Mouse (Mus musculus): Measurements from ENCODE around the gene Zcchc24. TPM values are rescaled to one million over a fixed set of nuclear protein-coding genes. Genes with fewer than 3 reads are reported as not detected.

Zcchc24 gene
- total RNA-seq, 2 experiments from 2014 or later = 47.0 TPM

DNA sequence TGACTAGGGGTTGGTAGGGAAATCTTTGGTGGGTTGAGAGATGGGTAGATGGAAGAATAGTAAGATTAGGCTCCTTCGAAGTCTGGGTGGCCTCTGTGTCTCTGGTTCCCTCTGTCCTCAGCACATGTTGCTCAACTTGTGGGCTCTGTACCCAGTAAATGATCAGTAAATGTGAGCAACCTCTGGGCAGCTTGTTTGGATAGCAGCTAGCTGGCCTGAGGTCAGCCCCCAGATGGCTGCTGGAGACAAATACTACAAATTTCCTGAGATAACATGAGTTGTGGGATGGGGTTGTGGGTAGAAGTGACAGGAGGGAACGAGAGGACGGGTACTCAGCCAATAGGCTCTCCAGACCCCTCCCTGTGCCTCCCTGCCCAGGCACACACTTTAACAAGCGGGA lies 4.2 kb upstream of the Zcchc24 start:
- Histone ChIP-seq H3K4me3 (no peak overlapping the region), H3K27ac (no peak overlapping the region)
- DNase-seq (ENCODE audit: extremely low spot score in 1 of 2, low spot score in 2 of 2) = no peak
- no peak for TF ChIP-seq CTCF (IDR thresholded peaks at IDR 0.05)
- intact Hi-C loops (cut with DNase I) = no loop called here

DNA sequence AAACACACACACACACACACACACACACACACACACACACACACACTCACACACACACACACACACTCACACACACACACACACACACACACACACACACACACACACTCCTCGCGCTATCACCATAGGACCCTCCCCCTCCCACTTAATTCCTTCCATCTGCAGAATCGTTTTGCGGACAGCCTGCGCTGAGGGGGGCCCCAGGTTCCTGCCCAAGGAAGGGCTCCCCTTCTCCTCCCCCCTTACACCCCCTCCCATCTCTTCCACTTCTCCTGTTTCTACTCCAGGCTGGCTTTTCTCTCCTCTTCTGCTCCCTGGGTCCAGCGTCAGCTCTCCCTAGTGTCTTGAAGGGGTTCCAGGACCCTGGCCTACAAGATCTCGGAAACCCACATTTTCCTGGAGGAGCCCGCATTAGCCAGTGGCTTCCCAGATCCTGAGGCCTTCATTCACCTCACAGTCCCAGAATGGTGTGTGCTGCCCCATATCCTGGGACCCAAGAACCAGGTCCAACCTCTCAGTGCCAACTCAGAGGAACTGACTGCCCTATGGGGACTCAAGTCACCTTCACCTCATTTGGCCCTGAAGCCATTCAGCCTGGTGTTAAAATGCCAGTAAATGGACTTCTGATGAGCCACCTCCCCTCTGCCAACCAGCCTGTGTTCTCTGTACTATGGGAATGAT lies 927 bp upstream of the Zcchc24 start:
- no peak overlapping the region for H3K4me3 ChIP-seq
- no peak for TF ChIP-seq CTCF (IDR thresholded peaks at IDR 0.05)
- intact Hi-C loops (cut with DNase I) = loop anchor here (5.0 kb wide), 1 partner anchor 42 kb away; no protein-coding TSS in a partner anchor
- H3K27ac ChIP-seq = no peak overlapping the region
- DNase-seq (ENCODE audit: extremely low spot score in 1 of 2, low spot score in 2 of 2) = no peak

DNA sequence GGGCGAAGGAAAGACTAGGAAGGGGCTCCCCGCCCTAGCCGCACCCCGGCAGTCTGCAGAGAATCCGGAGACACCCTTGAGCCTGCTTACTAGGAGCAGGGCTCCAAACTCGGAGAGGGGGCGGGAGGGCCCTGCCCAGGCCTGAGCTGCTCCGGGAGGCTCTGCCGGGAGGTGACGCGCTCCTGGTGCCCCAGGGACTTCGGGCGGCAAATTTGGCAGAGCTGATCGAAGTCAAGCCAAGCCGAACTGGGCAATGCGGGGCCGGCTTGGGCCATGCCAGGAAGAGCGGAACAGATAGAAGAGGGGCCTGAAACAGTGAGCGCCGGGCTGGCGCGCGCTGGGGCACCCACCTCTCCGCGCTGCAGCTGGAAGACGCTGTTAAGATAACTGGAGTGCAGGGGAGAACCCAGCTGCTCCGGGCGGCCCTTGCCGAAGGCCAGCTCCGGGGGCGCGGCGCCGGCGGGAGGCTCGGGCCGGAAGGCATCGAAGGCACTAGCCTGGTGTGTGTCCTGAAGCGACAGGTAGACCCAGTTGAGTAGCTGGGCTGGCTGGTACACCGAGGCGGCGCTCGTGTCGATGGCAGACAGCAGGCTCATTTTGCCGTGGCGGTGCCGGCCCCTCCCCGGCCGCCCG lies 462 bp downstream of the Zcchc24 start:
- TF ChIP-seq CTCF (IDR thresholded peaks at IDR 0.05) = no peak
- intact Hi-C loops (cut with DNase I) = loop anchor here (5.0 kb wide), 1 partner anchor 41 kb away; no protein-coding TSS in a partner anchor
- H3K4me3 ChIP-seq = peak overlapping the region; percentile 68
- H3K27ac ChIP-seq = peak overlapping the region; percentile 84
- DNase-seq (ENCODE audit: extremely low spot score in 1 of 2, low spot score in 2 of 2) = no peak

DNA sequence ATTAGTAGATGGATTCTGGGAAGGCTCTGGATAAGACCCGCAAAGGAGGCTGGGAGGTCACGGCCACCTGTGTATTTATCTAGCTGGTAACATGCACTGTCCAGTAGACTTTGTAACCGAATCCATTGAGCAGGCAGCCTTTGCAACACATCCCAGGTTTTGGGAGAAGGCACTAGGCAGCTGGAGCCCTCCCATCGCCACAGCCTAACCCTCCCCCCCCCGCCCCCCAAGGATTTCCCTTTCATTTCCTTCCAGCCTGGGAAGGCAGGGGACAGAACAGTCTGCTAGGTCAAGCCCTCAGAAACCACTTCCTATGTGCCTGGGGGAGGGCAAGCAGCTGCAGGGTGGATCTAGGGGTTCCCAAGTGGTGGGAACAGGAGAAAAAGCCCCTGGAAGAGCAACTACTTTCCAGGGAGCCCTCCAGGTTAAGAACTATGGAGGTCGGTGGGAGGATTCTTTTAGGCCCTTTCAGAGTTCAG lies 1.1 kb downstream of the Zcchc24 start:
- Histone ChIP-seq H3K27ac (peak overlapping the region; percentile 84), H3K4me3 (peak overlapping the region; percentile 68)
- DNase-seq (ENCODE audit: extremely low spot score in 1 of 2, low spot score in 2 of 2) = no peak
- TF ChIP-seq CTCF (IDR thresholded peaks at IDR 0.05) = no peak
- intact Hi-C loops (cut with DNase I) = loop anchor here (1.0 to 5.0 kb wide), 2 partner anchors 27 to 40 kb away; no protein-coding TSS in a partner anchor

DNA sequence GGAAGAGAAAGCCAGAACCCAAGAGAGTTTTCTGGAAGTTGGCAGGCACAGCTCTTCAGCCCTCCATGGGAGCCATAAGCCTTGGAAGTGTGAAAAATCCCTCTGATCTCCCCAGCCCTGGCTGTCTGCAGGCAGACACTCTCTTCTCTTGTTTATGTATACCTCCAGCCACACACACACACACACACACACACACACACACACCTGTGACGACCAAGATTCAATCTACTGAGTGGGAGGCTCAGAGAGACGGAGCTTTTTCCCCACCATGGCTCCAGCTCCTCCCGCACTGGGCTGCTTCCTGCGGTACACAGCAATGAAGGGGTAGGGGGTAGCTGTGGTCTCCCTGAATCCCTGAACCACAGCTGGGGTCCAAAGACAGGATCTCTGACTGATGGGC lies 2.4 kb downstream of the Zcchc24 start:
- intact Hi-C loops (cut with DNase I) = loop anchor here (5.0 kb wide), 1 partner anchor 39 kb away; no protein-coding TSS in a partner anchor
- TF ChIP-seq CTCF (IDR thresholded peaks at IDR 0.05) = no peak

DNA sequence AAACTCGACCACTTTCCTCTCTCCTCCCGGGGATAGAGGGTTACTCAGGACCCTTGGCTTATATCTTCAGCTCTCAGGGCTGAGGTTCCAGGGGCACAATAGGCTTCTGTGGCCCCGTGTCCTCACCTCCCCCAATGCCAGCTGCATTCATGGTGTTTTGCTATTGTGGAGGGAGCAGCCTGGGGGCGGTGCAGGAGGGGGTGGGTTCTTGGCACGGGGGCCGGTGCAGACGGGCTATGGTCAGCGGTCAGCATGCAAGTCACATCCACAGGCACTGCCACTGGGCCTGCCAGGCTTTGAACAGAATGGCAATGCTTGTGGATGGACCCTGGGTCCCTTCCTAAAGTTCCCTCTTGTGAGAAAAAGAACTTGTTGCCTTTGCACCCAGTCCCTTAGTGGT lies 2.9 kb downstream of the Zcchc24 start:
- intact Hi-C loops (cut with DNase I) = loop anchor here (5.0 kb wide), 1 partner anchor 39 kb away; no protein-coding TSS in a partner anchor
- Histone ChIP-seq H3K4me3 (no peak overlapping the region), H3K27ac (peak overlapping the region; percentile 84)
- TF ChIP-seq CTCF (IDR thresholded peaks at IDR 0.05) = no peak
- DNase-seq (ENCODE audit: extremely low spot score in 1 of 2, low spot score in 2 of 2) = peak; percentile 48 to 72

More for the DNA sequence above, 2.4 kb downstream of the Zcchc24 start:
- H3K27ac ChIP-seq = peak overlapping the region; percentile 84
- no peak for DNase-seq (ENCODE audit: extremely low spot score in 1 of 2, low spot score in 2 of 2)
- H3K4me3 ChIP-seq = peak overlapping the region; percentile 68

DNA sequence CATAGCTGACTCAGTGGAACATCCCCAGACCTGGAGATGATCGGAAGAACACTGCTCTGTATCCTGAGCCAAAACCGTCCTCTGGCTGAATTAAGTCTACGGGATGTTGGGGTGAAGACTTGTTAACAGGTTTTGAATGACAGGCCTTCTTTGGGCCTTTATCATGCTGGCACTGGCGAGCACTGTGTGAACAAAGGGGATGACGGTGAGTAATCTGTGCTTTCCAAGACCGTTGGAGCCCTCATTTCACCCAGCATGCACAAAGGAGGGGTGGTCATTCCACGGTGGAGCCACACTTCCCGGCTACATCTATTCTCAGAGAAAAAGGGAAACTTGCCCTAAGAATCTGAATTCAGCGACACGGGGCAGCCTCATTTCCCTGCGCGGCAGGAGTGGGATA lies 3.7 kb downstream of the Zcchc24 start:
- Histone ChIP-seq H3K4me3 (peak overlapping the region; percentile 16; the same call in 1 of the 2 replicates), H3K27ac (peak overlapping the region; percentile 78)
- intact Hi-C loops (cut with DNase I) = loop anchor here (5.0 kb wide), 1 partner anchor 38 kb away; no protein-coding TSS in a partner anchor
- TF ChIP-seq CTCF (IDR thresholded peaks at IDR 0.05) = no peak
- DNase-seq (ENCODE audit: extremely low spot score in 1 of 2, low spot score in 2 of 2) = no peak

DNA sequence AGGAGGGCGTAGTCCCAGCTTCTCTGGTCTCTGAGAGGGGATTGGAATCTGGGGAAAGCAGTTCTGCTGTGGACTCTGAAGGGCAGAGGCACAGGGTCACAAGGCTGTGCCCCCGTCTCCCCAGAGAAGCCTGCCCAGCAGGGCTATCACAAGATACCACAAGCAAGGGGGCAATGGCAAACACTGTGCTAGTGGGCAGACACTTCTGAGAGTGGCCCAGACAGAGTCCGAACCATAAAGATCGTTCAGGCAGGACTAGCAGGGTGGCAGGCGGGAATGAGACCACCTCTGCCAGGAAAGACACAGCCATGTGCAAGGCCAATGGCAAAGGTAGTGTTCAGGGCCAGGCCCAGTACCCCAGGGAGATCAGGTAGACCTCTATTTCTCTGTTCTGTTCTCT lies 7.7 kb downstream of the Zcchc24 start:
- no peak for DNase-seq (ENCODE audit: extremely low spot score in 1 of 2, low spot score in 2 of 2)
- intact Hi-C loops (cut with DNase I) = no loop called here
- TF ChIP-seq CTCF (IDR thresholded peaks at IDR 0.05) = no peak
- no peak overlapping the region for H3K4me3 ChIP-seq
- no peak overlapping the region; the same call in 1 of the 2 replicates for H3K27ac ChIP-seq

DNA sequence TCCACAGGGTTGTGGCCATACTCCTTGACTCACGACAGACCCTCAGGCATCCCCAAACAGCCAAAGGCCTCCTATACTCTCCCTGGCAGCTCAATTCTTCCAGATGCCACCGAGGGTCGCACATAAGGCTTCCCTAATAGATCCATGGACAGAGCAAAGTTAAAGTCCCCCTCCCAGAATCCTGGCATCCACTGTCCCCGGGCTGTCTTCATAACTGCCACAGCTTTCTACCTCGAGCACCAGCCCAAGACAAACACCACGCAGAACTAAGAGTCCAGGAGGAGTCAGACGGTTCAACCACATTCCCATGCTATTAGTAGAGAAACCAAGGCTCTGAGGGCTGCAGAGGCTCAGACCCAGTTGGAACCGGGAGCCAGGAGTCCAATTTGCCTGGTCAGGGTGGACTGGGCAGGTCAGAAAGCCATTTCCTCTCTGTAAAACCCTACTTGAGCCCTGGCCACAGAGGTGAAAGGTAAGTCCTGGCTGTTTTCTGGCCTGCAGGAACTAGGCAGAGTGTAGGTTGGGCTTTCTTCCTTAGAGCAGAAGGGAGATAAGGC lies 8.8 kb downstream of the Zcchc24 start:
- peak overlapping the region; percentile 19; the same call in 1 of the 2 replicates for H3K27ac ChIP-seq

DNA sequence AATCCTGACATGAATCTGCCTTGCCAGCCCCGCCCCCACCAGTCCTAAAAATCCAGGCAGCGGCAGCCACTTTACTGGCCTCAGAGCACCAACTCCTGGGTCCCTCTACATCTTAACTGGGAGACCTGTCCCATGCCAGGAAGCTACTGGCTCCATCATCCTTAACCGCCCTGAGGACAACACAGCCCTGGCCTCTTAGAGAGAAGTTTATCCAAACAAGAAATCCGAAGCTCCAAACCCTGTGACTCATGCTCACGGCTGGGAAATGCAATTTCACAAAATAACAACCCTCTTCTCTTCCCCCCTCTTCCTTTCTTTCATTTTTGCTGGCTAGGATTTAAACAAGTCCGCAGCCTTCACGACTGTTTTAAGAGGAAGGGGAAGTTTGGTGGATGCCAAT lies 9.3 kb downstream of the Zcchc24 start:
- intact Hi-C loops (cut with DNase I) = no loop called here
- DNase-seq (ENCODE audit: extremely low spot score in 1 of 2, low spot score in 2 of 2) = no peak
- H3K27ac ChIP-seq = peak overlapping the region; percentile 15; the same call in 1 of the 2 replicates
- TF ChIP-seq CTCF (IDR thresholded peaks at IDR 0.05) = no peak
- H3K4me3 ChIP-seq = no peak overlapping the region

More for the DNA sequence above, 8.8 kb downstream of the Zcchc24 start:
- no peak for DNase-seq (ENCODE audit: extremely low spot score in 1 of 2, low spot score in 2 of 2)
- no peak for TF ChIP-seq CTCF (IDR thresholded peaks at IDR 0.05)
- H3K4me3 ChIP-seq = no peak overlapping the region
- intact Hi-C loops (cut with DNase I) = no loop called here

DNA sequence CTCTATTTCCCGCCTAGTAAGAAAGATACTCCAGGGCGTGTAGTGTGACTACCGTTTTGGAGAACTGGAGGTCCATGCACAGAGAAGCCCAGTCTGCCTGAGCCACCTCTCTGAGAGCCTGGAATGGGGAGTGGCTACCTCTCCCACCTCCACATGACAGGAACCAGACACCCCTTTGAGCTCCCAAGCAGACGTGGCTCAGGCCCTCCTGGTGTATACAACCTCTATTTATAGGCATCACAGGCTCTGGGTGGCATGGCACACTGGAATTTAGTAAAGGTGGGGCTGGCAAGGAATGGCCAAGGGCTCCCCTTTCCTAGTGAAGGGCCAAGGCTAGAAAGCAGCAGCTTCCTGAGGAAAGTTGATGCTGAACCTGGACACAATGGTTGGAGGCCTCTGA lies 10.9 kb downstream of the Zcchc24 start:
- no peak overlapping the region for H3K4me3 ChIP-seq
- no peak for TF ChIP-seq CTCF (IDR thresholded peaks at IDR 0.05)
- DNase-seq (ENCODE audit: extremely low spot score in 1 of 2, low spot score in 2 of 2) = no peak
- no peak overlapping the region for H3K27ac ChIP-seq
- intact Hi-C loops (cut with DNase I) = no loop called here
